Mouse (Mus musculus): ENCODE measurements around the gene Gas2l2.

Gas2l2 gene

DNA sequence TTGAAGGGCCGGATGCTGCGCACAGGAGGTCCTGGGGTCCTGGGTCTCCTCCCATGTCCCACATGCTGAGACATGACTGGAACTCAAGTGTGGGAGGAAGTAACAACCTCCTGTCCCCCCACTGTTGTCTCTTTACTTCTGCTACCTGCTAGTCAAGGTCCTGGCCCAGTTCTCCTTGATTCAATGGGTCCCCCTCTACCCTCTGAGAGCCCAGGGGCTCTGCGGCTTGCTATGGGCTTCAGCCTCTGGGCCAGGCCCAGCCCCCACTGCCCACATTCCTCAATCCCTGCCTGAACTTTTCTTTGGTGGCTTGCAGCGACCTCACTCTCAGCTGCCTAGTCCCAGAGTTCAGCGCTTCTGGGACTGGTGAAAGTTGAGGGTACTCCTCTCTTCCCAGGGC lies at the start of gene Gas2l2:
Gas2l2 (minus strand) TSS at position 101 of the 400 bp plus-strand sequence.
- DNase-seq (ENCODE audit: low spot score in 2 of 2): no peak

DNA sequence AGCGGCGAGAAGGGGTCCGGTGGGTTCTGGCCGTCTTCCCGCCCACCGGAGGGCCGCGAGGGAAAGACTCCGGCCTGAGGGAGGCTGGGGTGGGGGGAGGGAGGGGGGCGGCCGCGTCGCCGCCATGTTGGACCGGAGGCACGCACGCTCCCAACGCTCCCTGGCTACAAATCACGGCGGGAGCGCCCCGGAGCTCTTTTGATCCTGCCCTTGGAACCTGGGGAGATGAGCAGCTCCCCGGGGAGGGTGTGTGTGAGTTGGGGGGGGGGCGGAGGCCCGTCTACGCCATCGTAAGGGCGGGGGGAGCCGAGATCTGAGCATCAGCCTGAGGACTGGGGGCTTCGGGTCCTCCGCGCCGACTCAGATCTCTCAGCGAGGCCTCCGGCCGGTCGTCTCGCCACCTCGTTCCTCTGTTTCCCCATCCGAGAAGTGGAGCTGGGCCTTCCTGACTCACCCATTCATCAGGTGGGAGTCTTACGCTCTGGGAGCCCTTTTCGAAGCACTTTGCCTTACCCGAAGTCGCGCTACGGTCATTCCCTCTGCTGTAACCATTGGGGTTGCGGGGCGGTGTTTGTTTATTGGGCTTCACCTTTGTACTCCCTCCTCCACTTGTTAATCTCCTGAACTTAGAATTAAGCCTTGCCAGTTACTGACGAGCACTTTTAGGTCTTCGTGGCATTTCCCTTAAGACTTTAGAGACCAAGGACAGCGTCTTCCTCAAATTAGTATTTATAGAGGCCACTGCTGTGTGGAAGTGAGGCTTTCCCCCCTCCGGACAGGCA lies 44.2 kb upstream of the Gas2l2 start:
- DNase-seq (ENCODE audit: low spot score in 2 of 2): no peak

DNA sequence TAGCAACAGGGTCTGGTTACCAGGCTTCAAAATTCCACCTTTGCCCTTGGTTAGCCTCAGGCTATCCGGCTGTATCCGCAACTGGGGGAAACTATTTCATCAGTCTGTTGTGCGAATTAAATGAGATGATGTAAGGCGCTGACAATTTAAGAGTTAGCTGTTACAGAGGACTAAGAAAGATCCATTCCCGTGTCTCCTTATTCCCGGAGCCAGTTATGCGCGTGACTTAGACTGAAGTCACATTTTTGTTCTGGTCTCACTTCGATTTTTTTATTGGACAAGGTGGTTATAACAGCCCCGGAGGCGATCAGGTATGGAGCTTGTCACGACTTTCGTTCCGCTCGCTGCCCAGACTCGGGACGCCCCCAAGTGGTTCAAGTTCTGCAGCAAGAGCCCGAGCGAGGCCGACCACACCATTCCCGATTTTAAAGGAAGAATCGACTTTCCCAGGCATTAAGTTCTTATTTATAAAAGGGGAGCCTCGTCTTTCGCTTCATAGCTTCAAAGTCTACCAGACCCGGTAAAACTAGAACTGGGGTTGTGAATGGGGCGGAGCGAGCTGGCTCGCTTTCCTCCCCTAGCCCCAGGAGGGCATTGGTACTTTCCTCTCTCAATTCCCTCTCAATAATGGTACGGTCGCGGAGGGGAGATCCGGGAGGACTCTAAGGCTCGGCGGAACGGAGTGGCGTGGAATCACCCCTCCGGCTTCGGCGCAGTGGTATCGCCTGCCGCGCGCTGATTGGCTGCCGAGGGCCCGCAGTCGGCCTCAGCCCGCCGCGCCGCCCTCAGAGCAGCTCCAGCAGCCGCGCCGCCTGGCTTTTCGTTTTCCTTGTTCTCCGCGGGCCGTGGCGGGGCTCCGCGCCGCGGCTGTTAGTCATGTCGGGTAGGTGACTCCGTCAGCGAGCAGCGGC lies 43.3 kb upstream of the Gas2l2 start, which contains the start of gene Taf15:
Taf15 (plus strand) TSS at position 763 of the 911 bp plus-strand sequence.
- peak; percentile 97 to 99 for DNase-seq (ENCODE audit: low spot score in 2 of 2)

DNA sequence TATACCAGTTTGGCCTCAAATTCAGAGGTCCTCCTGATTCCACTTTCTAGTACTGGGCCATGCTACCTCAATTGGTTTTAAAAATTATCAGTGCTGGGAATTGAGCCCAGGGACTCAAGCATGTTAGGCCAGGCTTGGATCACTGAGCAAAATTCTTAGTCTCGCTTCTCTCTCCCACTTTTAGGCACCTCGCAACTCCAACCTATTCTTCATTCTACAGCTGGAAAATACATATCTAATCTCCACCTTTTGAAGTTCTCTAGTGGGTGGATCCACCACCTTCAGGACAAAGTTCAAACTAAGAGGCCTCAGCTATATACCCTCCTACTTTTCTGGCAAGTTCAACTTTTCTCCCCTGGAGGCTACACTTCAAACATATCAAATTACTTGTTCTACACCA lies 42.5 kb upstream of the Gas2l2 start:
- no peak for DNase-seq (ENCODE audit: low spot score in 2 of 2)

DNA sequence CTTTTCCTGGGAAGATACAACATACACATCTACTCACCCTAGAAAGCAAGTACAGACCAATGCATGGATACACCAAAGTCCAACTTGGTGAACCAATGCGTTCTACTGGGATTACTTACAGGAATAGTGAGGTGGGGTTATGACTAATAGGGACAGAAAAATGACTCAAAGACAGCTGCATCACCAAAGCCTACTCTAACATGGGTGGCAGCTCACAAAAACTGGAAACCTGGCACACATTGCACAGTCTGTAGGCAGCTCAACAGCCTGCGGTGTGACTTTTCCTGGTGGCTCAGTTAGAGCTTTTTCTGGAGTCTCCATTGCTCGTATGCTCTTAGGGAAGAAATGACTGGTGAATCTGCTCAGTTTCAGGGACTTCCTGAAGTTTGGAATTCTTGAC lies 39.5 kb upstream of the Gas2l2 start:
- DNase-seq (ENCODE audit: low spot score in 2 of 2): no peak

DNA sequence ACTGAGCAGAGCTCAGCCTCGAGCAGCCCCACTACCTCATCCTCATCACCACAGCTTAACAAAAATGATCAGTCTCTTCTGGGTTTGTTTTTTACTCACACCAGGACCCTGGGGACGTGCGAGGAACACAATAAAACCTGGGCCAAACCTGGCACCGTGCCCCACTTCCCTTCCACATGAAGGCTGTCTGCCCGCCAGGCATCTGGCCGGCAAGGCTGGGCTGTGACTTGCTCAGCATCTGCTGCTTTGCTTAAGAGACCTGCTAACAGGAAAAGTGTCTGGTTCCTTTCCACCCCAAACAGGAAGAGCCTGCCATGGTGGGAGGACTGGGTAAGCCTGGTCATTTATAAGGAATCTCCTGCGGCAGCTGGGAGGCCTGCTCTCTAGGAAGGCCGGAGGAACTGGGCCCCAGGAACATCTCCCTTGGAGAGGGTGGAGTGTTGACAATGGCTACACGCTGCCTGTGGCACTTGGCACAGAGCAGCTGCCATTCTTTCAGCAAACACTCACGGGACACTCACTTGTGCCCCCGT lies 37.9 kb upstream of the Gas2l2 start:
- DNase-seq (ENCODE audit: low spot score in 2 of 2): no peak

DNA sequence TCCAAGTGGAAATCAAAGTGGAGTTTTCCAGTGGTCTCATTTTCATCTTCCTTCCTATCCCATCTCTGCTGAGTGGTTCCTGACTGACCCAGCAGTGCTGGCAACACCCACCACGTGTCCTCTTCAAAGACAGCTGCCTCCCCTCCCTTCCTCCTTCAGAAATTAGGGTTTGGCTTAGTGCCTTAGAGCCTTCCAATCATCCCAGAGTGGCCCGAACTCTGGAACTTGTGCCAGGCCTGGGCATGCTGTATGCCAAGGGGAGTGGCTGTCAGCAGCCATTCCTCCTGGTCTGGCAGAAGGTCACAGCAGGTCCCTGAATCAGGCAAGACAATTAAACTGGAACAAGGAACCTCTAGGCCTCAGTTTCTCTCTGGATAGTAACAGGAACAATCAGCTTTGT lies 36.7 kb upstream of the Gas2l2 start:
- DNase-seq (ENCODE audit: low spot score in 2 of 2): peak in 1 of 2 experiments; percentile 0

DNA sequence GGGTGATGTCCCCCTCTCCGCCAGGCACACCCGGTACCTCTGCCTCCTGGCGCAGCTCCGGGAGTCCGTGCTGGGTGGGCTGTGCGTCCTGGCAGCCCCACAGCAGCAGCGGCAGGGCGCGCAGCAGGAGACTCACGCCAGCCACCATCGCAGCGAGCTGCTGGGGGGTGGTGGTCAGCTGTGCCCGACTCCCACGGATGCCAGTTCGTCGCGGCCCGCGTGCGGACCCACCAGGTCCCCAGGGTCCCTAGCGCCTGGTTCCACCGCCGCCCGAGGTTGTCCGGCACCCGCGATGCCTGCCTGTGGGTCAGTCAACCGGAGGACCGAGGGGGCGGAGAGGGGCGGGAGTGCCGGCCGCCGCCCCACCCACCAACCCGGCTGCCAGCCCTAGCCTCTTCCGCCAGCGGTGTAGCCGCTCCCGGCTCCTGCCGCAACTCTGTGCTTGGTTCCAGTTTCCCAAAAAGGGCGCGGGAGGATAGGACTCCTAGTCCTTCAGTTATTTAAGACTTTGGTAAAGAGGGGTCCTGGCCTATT lies 33.5 kb upstream of the Gas2l2 start, which contains the start of gene Mmp28:
Mmp28 (minus strand) TSS at position 361 of the 534 bp plus-strand sequence.
- no peak for DNase-seq (ENCODE audit: low spot score in 2 of 2)

DNA sequence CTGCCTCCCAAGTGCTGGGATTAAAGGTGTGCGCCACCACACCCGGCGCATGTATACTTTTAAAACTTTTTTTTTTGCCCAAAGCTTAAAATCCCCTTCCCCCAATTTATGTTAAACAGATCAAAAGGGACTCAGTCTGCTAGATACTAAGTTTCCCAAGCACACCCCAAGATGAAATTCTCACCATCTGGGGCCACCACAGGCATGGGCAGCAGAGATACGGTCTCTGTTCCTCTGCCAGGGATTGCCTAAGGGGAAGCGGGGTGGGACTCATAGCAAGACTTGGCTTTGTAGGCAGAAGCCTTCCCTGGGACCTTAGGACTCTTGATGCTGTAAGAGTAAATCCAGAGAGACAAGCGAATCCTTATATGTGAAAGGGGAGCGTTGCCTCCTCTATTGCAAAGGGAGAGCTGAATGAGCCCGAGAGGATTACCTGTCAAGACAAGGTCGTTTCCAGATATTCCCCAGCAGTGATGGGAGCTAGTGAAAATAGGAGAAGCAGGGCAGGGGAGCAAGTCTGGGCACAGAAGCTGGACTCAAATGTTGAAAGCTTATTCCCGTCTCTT lies 32.3 kb upstream of the Gas2l2 start:
- DNase-seq (ENCODE audit: low spot score in 2 of 2): no peak

DNA sequence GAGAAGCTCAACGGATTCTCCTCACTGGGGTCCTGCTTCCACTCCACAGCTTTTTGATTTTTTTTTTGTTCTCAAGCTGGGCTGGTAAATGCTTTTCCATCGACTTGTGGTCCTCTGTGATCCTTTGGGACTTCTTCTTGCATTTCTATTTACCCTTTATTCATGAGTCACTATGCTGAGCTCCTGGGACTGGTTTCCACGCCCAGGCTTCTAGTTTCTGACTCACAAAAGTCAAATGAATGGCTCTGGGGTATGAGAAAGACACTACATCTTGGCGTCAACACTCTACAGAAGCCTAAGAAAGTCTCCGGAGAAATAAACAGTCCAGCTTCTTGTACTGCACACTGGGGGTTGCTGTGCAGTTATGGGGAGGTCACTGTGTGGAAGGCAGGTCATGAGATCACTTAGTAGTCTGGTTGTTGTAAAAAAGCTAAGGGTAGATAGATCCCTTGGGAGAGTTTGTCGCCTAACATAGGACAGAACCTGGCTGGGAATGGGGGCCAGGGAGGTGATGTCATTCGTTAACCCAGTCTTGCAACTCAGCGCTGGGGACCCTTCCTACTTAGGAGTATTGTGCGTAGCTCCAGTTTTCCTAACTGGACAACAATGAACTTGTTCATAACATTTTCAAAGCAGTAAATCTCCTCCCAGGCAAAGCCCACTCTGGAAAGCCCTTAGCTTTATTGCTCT lies 28.8 kb upstream of the Gas2l2 start:
- DNase-seq (ENCODE audit: low spot score in 2 of 2): no peak

DNA sequence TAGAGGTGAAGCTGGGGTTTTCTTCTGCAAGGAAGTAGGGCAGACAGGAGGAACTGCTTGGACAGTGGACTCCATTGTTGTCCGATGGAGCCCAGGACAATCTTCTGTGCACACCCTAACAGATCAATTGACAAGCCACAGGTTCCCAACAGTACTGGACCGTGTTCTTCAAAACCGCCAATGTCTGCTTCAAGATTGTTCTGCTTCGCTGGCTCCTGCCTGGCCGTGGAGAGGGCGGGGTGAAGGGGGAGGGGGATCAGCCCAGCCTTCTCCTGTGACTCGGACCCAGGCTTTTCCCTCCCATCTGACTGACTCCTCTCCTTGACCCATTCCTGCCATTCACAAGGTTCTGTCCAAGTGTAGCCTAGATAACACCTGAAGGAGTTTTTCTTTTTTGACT lies 28.0 kb upstream of the Gas2l2 start:
- DNase-seq (ENCODE audit: low spot score in 2 of 2): no peak

DNA sequence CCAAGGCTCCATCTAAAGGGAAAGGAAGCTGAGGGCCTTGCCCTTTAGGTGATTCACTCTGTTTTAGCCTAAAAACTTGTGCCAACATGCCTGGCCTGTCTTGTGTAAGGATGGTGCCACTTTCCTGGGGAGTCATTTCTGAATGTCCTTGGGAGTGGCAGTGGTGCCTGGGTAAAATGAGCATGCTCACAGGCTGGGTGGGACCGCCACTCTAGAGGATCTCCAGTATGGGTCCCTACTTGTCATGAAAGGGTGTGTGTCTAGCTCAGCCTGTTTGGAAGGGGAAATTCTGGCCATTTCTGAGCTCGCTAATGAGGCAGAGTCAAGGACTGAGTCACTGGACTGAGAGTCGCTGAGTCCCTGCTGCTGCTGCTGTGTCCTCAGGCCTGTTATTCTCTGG lies 26.4 kb upstream of the Gas2l2 start:
- no peak for DNase-seq (ENCODE audit: low spot score in 2 of 2)

DNA sequence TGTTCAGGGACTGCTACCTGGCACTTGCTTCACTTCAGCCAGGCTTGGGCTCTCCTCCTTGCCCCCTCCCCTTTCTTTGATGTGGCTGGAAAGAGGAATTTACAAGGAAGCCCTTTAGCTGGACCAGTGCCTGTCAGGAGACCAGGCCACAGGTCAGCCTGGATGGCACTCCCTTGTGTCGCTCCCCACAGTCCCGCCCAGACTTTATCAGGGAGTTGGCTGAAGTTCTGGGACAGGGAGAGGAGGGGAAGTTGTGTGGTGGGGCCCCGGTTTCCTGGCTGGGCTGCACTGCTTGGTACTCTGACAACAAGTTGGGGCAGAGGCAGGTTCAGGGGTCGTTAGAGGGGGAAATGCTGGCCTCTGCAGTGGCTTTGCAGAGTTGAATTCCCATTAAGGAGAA lies 25.3 kb upstream of the Gas2l2 start:
- no peak for DNase-seq (ENCODE audit: low spot score in 2 of 2)

DNA sequence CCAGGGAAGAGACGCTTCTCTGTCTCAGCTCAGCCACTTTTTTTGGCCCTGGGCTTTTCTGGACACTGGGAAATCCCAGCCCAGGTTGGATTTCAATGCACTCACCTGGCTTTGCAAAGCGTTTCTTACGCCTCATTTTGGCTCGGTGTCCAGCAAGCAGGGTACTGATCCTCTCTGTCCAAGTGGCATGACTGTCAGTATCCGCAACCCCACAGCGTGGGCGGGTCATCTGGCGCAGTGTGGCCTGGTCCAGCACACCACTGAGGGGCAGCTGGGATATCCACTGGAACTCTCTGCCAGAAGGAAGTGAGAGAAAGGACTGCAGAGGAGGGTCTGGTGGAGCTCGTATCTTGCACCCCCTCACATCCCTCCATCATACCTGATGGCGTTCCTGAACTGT lies 22.0 kb upstream of the Gas2l2 start:
- no peak for DNase-seq (ENCODE audit: low spot score in 2 of 2)

DNA sequence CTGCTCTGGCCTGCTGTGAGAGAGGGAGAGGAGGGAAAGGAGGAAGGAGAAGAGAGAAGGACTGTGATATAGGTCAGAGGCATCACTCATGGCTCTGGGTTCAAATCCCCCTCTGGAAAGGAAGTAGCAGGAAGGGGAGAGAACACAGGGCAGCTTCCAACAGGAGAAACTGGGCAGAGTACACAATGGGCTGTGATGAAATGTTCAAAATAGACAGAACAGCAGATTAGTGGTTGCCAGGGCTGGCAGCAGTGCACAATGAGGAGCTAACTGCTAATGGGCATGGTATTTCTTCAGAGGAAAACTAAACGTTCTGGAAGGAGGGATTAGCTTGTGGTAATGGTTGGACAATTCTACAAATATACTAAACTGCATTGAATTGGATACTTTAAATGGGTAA lies 21.3 kb upstream of the Gas2l2 start:
- no peak for DNase-seq (ENCODE audit: low spot score in 2 of 2)

DNA sequence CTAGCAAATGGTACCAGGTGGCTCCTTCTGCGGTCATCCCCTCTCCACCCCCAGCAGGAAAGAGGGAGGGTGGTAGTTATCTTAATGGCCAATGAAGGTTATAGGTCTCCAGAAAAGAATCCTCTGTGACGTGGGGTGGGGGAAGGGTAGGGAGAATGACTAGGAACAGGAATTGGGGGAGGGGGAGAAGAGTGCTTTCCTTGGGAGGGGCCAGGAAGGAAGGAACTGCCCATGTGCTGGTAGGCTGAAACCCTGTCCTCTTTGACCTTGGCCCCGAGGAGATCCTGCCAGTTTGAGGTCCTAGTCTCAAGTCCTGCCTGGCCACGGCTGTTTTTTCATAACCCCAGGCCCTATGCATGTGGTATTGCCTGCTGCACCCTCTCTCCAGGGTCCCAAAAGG lies 20.0 kb upstream of the Gas2l2 start:
- no peak for DNase-seq (ENCODE audit: low spot score in 2 of 2)

DNA sequence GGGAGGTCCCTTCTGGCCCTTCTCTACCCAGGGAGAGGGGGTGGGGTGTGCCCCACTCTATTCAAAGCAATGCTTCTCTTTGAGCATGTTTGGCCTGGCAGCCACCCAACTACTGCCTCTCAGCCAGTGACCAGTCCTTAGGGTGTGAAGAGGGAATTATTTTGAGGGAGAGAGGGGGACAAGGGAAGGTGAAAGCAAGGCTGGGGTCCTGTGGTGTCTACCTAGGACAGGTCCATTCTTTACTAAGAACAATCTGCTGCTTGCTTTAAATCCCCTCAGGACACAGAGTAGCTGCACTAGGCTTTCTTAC lies 19.6 kb upstream of the Gas2l2 start:
- DNase-seq (ENCODE audit: low spot score in 2 of 2): no peak

DNA sequence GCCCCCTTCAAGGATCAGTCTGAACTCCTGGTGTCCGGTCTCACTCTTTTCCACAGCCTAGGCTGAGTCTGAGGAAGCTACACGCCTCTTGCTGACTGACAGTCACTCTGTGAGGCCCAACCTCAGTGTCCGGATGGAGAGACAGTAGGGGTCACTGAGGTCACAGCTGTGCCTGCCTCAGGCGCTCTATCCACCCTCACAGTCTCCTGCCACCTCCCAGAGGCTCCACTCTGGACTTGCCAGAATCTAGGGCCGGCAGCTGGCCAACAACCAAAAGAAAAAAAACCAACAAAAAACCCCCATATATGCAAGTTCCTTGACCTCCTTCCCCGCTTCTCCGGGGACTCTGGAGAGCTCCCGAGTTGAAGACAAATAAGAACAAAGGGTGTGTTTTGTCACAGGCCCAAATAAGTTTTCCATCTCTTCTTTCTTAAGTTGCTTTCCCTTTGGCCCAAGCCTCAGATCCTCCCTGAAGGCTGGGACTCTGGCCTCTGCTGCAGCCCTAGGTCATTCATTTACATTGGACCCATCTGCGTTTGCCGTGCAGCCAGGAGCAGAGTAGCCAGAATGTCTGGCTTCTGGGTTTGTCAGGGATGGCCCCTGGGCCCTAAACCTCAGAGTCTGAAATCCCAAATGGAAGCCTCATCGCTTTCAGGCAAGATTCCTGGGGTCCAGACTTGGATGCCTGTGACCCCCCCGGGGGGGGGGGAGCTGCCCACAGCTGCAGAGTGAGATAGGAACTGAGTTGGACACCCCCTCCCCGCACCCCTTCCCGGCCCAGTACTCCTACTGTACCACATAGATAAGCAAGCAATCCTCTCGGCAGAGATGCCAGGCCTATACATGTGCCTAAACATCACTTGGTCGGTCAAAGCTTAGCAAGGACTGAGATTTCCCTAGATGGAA lies 19.0 kb upstream of the Gas2l2 start:
- no peak for DNase-seq (ENCODE audit: low spot score in 2 of 2)

DNA sequence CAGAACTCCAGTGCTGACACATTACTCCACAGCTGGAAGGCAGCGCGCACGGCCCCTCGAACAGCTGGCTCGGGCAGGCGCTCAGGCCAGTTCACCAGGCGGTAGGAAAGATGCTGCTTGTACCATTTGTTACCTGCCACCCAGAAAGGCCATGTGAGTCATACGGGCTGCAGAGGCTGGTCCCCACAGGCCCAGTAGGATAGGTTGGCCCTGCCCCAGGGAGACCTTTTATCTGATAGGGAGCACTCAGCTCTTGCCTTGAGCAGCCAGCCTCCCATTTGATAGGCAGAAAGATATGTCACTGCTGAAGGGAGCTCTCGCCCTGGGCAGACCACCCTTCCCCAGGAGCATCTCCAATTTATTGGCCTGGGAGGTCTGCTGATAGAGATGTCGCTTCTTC lies 18.4 kb upstream of the Gas2l2 start:
- no peak for DNase-seq (ENCODE audit: low spot score in 2 of 2)

DNA sequence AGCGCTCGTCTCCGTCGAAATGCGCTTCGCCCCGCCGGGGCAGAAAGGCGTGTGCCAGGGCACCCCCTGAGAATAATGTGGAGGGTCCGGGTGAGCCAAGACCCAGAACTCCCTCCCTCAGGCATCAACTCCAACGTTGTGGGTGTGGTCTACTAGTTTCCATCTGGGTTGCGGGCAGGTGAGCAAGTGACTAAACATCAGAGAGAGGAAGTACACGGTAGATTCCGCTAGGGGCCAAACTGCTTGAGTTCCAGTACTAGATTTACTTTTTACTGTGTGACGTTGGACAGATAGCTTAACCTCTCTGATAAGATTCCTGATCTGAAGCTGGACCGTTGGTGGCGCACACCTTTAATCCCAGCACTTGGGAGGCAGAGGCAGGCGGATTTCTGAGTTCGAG lies 15.7 kb upstream of the Gas2l2 start:
- DNase-seq (ENCODE audit: low spot score in 2 of 2): no peak
